Mouse (Mus musculus) E14TG2a.4 (cell line): Measurements from ENCODE around the gene Npr1.

ENCODE experiments used
- CTCF ChIP-seq: conservative IDR thresholded peaks from 2 replicates; pipeline ENCODE4 v1.5.1; 2014; ENCODE audit warnings: low read length
- NANOG ChIP-seq: IDR thresholded peaks from 2 replicates; pipeline ENCODE4 v1.6.1; 2014; ENCODE audit warnings: borderline replicate concordance, low read length, mixed read lengths
- POU5F1 ChIP-seq: IDR thresholded peaks from 2 replicates; pipeline ENCODE4 v1.6.1; 2014; ENCODE audit warnings: low read length, borderline replicate concordance

DNA sequence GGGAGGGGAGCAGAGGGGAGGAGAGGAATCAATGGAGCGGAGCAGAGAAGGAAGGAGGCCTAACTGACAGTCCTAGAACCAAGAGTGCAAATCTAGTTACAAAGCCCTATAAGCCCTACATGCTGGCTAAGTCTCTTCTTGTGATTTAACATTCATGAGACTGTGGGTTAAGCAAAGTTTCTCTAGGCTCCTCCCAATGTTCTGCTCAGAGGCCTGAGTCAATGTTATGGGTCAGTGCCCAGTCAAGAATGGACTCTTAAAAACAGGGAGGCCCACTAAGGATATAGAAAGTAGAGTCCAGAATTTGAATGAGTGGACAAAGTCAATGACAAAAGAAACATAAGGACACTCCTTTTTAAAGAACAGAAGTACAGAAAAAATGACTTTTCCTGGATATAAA lies 38.1 kb downstream of the Npr1 start:
- TF ChIP-seq CTCF (no peak), NANOG (no peak), POU5F1 (no peak)
